Mouse (Mus musculus): ENCODE results near the gene Ralb. TPM values are rescaled to one million over a fixed set of nuclear protein-coding genes. Genes with fewer than 3 reads are reported as not detected.
A peak's percentile ranks its signal among the peaks of the same experiment; 100 is the strongest.

Ralb gene
- polyA plus RNA-seq (2012; rRNA removed) = 13.8 and 16.0 TPM in 2 replicates

DNA sequence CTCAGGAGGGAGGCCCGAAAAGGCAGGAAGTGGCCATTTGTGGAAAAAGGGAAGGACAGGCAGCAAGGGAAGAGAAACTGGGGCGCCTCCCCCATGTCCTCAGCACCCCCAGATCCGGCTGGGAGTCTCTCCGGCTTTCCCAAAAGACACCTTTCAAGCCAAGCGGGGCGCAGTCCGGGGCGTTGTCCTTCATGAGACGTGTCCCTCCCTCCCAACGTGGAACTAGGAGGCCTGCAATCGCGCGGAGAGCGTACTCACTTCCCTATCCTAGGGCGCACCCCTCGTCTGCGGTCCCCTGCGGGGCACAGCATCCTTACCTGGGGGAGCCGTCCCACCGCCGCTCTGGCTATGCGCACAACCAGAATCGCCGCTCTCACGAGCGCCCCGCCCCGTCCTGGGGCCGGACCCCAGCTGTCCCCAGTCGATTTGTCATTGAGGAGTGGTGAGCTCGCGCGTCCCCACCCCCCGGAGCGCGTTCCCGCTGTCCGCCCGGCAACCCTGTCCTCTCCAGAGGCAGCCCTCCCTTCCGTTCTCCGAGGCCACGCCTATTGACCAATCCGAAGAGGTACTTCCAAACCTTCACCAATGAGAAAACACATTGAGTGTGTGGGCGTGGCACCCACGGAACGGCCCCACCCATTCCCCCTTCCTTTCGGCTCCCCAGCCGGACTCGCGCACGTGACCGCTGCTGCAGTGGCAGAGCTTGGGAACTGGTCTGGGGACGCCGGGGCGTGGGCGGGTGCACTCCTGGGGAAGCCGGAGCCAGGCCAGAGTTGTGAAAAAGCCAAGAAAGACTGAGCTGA, at the start of gene Ralb:
Gene Ralb, minus strand, starts transcription at position 535 of the 803 bp plus-strand sequence.
- H3K4me1 ChIP-seq (ENCODE audit: control insufficient read depth, insufficient read depth, low read length) = peaks cover 11% of the 10 kb centered on the region
- H3K36me3 ChIP-seq (ENCODE audit: control insufficient read depth, insufficient read depth, low read length) = no peaks in the 10 kb centered on the region
- peak within 1 kb of the TSS; percentile 84 for H3K27ac ChIP-seq (ENCODE audit: control insufficient read depth, insufficient read depth, low read depth, low read length)
- no peak for TF ChIP-seq CTCF (IDR thresholded peaks at IDR 0.05; ENCODE audit: control insufficient read depth, insufficient read depth, insufficient replicate concordance, low read depth, low read length)
- TF ChIP-seq POLR2A (IDR thresholded peaks at IDR 0.05; ENCODE audit: control insufficient read depth, low read depth, low read length) = peak; percentile 36; the same call in 1 of the 2 replicates
- no peaks in the 10 kb centered on the region for H3K27me3 ChIP-seq (ENCODE audit: control insufficient read depth, insufficient read depth, low read length)
- peak within 1 kb of the TSS; percentile 90 for H3K4me3 ChIP-seq (ENCODE audit: control insufficient read depth, low read depth, low read length)

DNA sequence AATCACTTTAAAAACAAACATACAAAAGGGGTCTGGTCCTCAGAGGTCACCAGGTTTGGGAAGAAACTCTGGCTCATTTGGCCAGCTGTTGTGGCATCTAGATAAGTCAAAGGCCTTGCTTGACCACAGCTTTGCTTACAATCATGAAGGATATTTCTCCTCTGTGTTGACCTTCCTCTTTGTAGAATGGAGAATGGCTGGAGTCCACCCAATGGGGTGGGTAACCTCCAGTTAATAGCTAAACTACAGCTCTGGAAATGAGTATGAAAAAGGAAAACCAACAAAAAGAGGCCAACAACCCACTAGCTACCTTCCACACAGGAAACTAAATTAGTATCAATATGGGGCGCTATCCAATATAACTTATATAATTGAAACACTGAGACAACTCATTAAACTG, 47.1 kb upstream of the Ralb start:
- H3K27me3 ChIP-seq (ENCODE audit: control insufficient read depth, insufficient read depth, low read length) = no peaks in the 10 kb centered on the region
- H3K4me1 ChIP-seq (ENCODE audit: control insufficient read depth, insufficient read depth, low read length) = no peaks in the 10 kb centered on the region
- no peak overlapping the region for H3K27ac ChIP-seq (ENCODE audit: control insufficient read depth, insufficient read depth, low read depth, low read length)
- no peak for TF ChIP-seq POLR2A (IDR thresholded peaks at IDR 0.05; ENCODE audit: control insufficient read depth, low read depth, low read length)
- TF ChIP-seq CTCF (IDR thresholded peaks at IDR 0.05; ENCODE audit: control insufficient read depth, insufficient read depth, insufficient replicate concordance, low read depth, low read length) = no peak
- H3K4me3 ChIP-seq (ENCODE audit: control insufficient read depth, low read depth, low read length) = no peak overlapping the region
- H3K36me3 ChIP-seq (ENCODE audit: control insufficient read depth, insufficient read depth, low read length) = peaks cover 9% of the 10 kb centered on the region

DNA sequence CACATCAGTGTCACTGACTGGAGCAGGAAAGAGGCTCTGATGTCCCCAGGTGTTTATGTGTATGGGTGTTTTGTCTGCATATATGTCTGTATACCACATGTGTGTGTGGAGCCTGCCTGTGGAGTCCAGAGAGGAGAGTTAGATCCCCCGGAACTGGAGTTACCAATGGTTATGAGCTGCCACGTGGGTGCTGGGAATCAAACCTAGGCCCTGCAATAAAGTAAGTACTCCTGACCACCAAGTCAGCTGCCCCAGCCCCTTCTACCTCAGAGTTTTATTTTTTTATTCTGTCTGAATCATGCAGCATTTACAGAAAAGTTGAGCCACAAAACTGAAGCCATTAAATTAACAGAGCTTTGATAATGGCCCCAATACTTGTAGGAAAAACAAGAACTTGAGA, 45.5 kb upstream of the Ralb start:
- H3K4me3 ChIP-seq (ENCODE audit: control insufficient read depth, low read depth, low read length) = no peak overlapping the region
- TF ChIP-seq POLR2A (IDR thresholded peaks at IDR 0.05; ENCODE audit: control insufficient read depth, low read depth, low read length) = no peak
- no peak for TF ChIP-seq CTCF (IDR thresholded peaks at IDR 0.05; ENCODE audit: control insufficient read depth, insufficient read depth, insufficient replicate concordance, low read depth, low read length)
- H3K27ac ChIP-seq (ENCODE audit: control insufficient read depth, insufficient read depth, low read depth, low read length) = no peak overlapping the region
- H3K4me1 ChIP-seq (ENCODE audit: control insufficient read depth, insufficient read depth, low read length) = no peaks in the 10 kb centered on the region
- H3K36me3 ChIP-seq (ENCODE audit: control insufficient read depth, insufficient read depth, low read length) = peaks cover 7% of the 10 kb centered on the region
- no peaks in the 10 kb centered on the region for H3K27me3 ChIP-seq (ENCODE audit: control insufficient read depth, insufficient read depth, low read length)

DNA sequence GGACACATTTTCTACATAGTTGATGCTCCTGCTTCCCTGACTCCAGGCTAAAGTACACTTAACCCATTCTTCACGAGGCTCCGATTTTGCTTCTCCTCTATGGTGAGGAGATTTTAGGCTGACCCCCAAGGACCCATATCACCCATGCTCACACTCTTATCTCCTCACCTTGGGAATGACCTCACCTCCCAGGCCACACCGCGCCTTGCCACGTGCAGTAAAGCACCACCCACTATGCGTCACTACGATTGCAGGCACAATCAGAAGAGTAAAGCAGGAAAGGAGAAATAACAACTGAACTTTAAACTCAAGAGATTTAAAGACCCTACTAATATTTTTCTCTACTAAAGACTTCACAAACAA, 44.7 kb upstream of the Ralb start:
- H3K27ac ChIP-seq (ENCODE audit: control insufficient read depth, insufficient read depth, low read depth, low read length) = no peak overlapping the region
- TF ChIP-seq CTCF (IDR thresholded peaks at IDR 0.05; ENCODE audit: control insufficient read depth, insufficient read depth, insufficient replicate concordance, low read depth, low read length) (no peak), POLR2A (IDR thresholded peaks at IDR 0.05; ENCODE audit: control insufficient read depth, low read depth, low read length) (no peak)
- H3K4me1 ChIP-seq (ENCODE audit: control insufficient read depth, insufficient read depth, low read length) = no peaks in the 10 kb centered on the region
- peaks cover 7% of the 10 kb centered on the region for H3K36me3 ChIP-seq (ENCODE audit: control insufficient read depth, insufficient read depth, low read length)
- H3K4me3 ChIP-seq (ENCODE audit: control insufficient read depth, low read depth, low read length) = no peak overlapping the region
- H3K27me3 ChIP-seq (ENCODE audit: control insufficient read depth, insufficient read depth, low read length) = no peaks in the 10 kb centered on the region

DNA sequence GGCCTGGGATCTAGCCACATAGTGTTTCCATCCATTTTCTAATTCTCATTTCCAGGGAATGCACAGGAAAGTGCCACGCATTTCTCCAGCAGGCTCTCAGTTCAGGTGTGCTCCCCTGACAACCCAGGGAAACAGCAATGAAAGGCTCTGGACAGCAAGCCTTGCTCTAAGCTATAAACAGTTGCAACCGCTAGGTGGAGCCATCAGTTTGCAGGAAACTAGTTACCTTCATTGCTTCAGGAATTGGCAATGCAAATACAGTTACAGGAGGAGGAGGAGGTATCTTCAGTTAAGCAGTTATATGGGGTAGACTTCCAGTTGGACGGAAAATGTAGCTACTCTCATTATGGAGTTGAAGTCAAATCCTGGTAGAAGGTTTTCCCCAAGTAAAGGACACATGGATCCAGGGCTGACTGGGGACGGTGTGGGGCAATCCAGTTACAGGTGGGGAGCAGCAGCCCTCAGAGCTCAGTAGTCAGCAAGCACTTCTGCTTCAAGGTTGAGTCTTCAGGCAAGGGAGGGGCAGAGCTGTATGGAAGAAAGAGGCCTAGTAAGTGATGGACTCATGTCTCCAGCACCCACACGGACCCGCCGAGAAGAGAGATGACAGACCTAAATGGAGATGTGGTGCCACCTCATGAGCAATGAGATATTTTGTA, 44.2 kb upstream of the Ralb start:
- Histone ChIP-seq H3K36me3 (ENCODE audit: control insufficient read depth, insufficient read depth, low read length) (peaks cover 7% of the 10 kb centered on the region), H3K4me1 (ENCODE audit: control insufficient read depth, insufficient read depth, low read length) (no peaks in the 10 kb centered on the region), H3K27ac (ENCODE audit: control insufficient read depth, insufficient read depth, low read depth, low read length) (no peak overlapping the region), H3K4me3 (ENCODE audit: control insufficient read depth, low read depth, low read length) (no peak overlapping the region), H3K27me3 (ENCODE audit: control insufficient read depth, insufficient read depth, low read length) (no peaks in the 10 kb centered on the region)
- TF ChIP-seq POLR2A (IDR thresholded peaks at IDR 0.05; ENCODE audit: control insufficient read depth, low read depth, low read length) (no peak), CTCF (IDR thresholded peaks at IDR 0.05; ENCODE audit: control insufficient read depth, insufficient read depth, insufficient replicate concordance, low read depth, low read length) (no peak)

DNA sequence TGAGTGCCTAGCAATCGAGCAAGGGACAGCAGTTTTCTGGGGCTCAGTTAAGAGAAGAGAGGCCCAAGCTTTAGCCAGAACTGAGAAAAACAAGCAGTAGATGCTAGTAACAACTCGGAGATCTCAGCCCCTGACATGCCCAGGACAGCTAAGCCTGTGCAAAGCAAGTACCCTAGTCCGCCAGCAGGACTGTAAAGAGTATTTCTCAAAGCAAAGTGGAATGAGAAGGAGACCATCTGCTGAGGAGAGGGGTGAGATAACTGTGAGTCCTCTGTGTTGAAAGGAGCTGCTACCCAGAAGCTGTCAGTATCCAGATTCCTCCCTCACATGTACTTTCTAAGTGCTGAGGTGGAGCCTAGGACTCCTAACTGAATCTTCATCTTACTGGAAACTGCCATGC, 41.9 kb upstream of the Ralb start:
- Histone ChIP-seq H3K27ac (ENCODE audit: control insufficient read depth, insufficient read depth, low read depth, low read length) (no peak overlapping the region), H3K4me3 (ENCODE audit: control insufficient read depth, low read depth, low read length) (no peak overlapping the region), H3K36me3 (ENCODE audit: control insufficient read depth, insufficient read depth, low read length) (peaks cover 7% of the 10 kb centered on the region), H3K4me1 (ENCODE audit: control insufficient read depth, insufficient read depth, low read length) (no peaks in the 10 kb centered on the region), H3K27me3 (ENCODE audit: control insufficient read depth, insufficient read depth, low read length) (no peaks in the 10 kb centered on the region)
- TF ChIP-seq CTCF (IDR thresholded peaks at IDR 0.05; ENCODE audit: control insufficient read depth, insufficient read depth, insufficient replicate concordance, low read depth, low read length) (no peak), POLR2A (IDR thresholded peaks at IDR 0.05; ENCODE audit: control insufficient read depth, low read depth, low read length) (no peak)

DNA sequence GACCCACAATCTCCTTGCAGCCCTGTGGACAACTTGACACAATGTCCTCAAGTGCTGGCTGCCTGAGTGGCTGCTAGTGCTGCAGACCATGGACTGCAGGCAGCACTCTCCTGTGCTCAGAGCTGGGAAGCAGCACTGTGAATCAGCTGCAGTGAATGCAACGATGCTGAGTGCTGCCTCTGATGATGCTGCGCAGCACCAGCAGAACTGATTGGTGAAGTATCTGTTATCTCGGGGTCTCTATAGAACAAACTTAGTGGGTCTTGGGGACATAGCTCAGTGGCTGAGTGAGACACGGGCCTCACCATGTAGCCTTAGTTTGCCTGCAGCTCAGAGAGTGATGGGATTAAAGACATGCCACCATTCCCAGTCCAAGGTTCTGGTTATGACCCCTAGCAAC, 41.1 kb upstream of the Ralb start:
- Histone ChIP-seq H3K4me1 (ENCODE audit: control insufficient read depth, insufficient read depth, low read length) (no peaks in the 10 kb centered on the region), H3K27me3 (ENCODE audit: control insufficient read depth, insufficient read depth, low read length) (no peaks in the 10 kb centered on the region), H3K36me3 (ENCODE audit: control insufficient read depth, insufficient read depth, low read length) (peaks cover 6% of the 10 kb centered on the region), H3K4me3 (ENCODE audit: control insufficient read depth, low read depth, low read length) (no peak overlapping the region), H3K27ac (ENCODE audit: control insufficient read depth, insufficient read depth, low read depth, low read length) (no peak overlapping the region)
- TF ChIP-seq CTCF (IDR thresholded peaks at IDR 0.05; ENCODE audit: control insufficient read depth, insufficient read depth, insufficient replicate concordance, low read depth, low read length) (no peak), POLR2A (IDR thresholded peaks at IDR 0.05; ENCODE audit: control insufficient read depth, low read depth, low read length) (no peak)

Data from testis, adult 2 months (tissue).